Mouse (Mus musculus) gastrocnemius, postnatal 25 days (tissue): Measurements from ENCODE around the gene Eef1akmt3. TPM values are rescaled to one million over a fixed set of nuclear protein-coding genes. Genes with fewer than 3 reads are reported as not detected.

Experiments
- DNase-seq: peaks from one replicate; pipeline ENCODE4 v3.0.0; 2022
- total RNA-seq, 2 experiments: library from RNA; stranded (reverse); gene quantifications; 1 replicate in 1 of 2; 2 replicates in 1 of 2; pipeline ENCODE4 v1.2.3; 2021

The Eef1akmt3 gene
- total RNA-seq, 2 experiments from 2014 or later = 0.15 to 0.24 TPM

DNA sequence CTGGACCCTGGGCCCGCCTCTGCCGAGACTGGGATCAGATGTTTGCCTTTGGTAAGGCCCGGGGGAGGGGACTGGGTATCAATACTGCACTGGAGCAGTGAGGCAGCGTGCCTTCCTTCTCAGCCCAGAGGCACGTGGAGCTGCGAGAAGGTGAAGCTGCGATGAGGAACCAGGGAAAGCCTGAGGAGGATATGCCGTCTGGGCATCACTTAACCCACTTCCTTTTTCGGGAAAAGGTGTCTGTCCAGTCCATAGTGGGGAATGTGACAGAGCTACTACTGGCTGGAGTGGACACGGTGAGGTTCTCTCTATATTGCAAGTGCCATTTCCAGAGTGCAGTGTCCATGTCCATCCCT lies 8.8 kb upstream of the Eef1akmt3 start:
- DNase-seq = no peak

DNA sequence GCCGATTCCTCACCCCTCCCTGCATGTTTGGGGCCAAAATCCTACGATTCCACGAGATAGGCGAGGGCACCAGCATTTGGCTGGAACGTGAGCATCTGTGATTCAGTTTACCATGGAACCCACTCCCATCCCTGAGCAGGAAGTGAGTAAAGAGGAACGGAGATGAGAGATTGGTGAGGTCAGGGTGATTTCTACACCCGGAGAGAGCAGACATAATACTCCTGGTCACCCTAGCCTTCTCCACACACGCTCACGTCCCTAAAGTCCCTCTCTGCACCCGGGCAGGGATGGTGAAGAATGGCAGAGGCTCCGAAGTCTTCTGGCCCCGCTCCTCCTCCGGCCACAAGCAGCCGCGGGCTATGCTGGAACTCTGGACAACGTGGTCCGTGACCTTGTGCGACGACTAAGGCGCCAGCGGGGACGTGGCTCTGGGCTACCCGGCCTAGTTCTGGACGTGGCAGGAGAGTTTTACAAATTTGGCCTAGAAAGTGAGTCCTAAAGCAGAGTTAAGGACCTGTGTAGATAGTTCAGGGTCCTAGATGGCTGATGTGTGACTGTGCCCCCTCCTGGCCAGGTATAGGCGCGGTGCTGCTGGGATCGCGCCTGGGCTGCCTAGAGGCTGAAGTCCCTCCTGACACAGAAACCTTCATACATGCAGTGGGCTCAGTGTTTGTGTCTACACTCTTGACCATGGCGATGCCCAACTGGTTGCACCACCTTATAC lies 8.2 kb upstream of the Eef1akmt3 start:
- DNase-seq = no peak

DNA sequence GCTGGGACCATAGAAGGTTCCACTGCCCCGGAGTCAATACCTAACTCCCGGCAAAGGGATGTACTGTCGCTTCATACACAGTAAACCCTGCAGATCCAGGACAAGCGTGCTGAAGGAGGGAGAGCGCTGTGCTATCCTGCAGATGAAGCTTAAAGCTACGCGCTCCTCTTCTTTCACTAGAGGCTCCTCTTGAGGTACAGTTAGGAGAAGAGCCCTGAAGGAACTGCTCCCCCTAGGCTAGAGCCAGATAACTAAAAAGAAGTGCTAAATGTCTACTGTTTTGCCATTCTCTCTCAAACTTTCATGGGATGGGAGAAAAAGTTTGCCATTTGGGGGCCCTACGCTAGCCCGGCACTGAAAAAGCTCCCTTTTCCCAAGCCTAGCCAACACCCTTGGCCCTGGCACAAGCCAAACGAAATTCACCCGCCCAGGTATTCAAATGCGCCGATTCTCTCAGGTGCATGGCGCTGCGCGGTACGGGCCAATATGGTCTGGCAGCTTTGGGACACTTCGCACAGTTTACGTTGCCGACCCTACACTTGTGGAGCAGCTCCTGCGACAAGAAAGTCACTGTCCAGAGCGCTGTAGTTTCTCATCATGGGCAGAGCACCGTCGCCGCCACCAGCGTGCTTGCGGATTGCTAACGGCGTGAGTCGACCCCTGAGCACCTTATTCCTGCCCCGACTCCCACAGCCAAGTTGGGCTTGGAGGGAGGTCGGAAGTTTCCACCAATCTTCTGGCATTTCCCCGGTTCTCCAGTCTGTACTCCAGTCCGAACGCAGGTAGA lies 7.5 kb upstream of the Eef1akmt3 start:
- DNase-seq = no peak

DNA sequence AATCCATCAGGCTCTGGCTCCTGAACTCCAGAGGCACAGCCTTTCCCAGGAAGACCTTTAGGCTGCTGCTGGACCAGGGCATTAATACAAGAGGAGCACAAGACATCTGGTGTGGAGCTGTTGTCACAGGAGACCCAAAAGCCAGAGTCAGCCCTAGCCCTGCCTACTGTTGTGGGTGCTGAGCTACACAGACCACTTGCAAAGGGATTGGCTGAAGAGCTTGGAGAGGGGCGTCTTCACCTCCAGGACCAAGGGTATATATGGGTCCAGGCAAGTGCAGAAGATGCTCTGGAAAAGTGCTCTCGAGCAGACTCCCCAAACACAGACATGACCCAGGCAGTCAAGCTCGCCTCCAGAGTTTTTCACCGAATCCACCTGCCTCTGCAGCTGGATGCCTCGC lies 6.6 kb upstream of the Eef1akmt3 start, which contains the start of gene Cyp27b1:
Cyp27b1 (plus strand) TSS at position 297 of the 400 bp plus-strand sequence.
- DNase-seq = no peak

DNA sequence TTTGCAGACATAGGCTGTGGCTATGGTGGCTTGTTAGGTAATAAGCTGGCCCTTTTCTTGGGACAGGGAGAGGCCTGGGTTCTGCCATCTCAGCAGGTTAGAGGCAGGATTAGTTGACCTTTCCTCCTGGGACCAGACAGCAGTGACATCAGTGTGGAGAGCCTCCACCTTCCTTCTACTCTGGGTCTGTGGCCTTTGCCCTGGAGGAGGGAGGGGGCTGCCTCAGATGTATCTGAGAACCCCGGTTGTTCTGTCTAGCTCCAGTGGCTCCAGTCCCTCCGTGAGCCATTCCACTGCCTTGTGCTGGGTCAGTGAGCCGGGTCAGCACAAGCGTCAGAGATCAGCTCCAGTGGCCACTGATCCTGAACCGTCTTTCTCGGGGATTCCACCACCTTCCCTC lies 1.9 kb upstream of the Eef1akmt3 start:
- no peak for DNase-seq

DNA sequence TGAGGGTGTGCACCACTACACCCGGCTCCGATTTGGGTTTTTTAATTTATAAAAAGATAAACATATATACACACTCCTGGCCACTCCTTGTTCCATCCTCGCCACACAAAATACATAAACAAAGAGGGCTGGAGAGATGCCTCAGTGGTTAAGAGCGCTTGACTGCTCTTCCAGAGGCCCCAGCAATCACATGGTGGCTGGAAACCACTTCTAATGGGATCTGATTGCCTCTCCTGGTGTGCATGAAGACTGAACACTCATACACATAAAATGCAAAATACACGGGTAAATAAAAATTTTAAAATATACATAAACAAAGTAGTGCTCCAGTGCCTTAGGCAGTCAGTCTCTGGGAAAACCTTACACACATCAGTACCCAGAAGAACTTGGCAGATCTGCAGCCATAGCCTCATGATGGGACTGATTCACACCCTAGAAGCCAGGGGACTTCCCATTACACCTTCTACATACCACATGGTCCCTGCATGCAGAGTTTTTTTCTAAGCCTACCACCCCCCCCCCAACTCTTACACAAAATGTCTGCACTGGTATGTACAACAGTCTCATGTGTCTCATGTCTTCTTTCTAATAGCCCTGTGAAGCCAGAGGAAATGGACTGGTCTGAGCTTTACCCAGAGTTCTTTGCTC lies 1.3 kb upstream of the Eef1akmt3 start:
- no peak for DNase-seq

DNA sequence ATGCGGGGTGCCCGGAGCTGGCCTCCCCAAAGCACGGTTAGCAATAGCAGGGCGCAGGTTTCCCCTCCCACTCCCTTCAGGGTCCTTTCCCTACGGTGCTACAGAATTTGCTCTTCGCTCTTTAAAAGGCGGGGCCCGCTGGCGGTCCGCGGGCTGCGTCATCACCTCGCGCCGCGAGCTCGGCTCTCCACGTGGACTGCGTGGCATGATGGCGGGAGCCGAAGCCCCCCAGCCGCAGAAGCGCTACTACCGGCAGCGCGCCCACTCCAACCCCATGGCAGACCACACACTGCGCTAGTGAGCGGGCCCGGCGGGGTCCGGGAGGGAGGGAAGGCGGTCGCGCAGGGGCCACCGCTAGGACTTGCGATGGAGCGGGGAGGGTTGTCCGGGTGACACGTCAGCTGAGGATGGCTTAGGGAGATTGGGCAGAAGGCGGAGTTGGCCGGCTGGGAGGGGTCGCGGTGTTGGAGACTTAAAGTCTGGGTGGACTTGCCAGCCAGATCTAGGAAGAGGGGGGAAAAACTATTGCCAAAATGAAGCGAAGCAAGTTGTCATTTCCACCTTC lies 543 bp upstream of the Eef1akmt3 start:
- peak; percentile 83 for DNase-seq

DNA sequence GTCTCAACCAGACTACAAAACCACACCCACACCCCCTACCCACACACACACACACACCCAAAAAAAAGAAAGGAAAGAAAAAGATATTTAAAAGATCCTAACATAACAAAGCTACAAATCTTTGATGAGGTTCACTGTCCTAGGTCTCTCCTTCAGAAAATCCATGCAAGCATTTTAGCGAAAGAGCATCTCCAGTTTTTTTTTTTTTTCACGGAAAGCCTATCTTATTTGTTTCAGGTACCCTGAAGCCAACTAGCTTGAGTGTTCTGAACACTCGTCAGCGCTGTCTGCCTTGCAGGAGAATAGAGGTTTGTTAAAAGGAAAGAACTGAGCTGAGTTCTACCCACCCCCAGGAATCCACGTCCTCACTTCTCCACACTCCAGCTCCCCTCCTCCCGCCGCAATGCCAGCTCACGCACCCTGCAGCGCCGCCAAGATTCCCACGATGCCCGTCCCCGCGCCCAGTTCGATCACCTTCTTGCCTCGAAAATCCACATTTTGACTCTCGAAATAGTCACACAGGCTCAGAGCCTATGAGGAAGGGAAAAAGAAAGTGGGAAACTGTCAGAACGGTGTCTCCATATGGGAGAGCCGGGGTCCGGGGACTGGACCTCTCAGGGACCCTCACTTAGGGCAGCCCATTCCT lies 621 bp downstream of the Eef1akmt3 start:
- DNase-seq = no peak

DNA sequence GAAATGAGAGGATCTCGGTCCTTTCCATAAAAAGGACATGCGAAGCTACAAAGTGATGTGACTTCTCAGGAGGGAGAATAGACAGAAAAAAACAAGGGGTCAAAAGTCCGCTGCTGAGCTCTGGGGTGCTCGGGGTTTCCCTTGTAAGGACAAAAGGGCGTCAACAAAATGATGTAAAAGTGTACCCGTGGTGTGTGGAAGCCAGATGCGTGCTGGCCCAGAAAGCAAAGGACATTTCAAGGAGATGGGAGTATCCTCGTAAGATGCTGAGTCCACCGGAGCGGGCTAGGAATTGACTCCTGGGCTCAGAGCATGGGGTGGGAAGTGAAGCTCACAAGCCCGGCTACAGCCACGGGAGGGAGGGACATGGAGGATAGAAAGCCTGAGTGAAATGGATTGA lies 3.7 kb downstream of the Eef1akmt3 start:
- no peak for DNase-seq

DNA sequence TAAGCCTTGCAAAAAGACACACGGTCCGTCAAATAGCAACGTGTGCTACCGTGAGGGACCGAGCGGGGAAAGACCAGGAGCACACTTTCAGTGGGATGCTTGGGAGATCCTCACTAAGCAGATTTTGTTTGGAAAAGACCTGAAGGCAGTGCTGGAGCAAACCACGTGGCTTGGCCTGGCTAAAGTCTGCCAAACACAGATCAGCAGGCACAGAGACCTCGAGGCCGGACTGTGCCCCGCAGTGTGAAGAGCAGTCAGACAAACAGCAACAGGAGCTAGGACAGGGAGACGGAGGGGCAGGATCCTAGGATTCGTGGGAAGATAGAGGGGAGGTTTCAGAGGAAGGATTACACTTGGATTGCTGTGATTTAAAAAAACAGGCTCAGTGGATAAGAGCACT lies 5.0 kb downstream of the Eef1akmt3 start:
- no peak for DNase-seq

DNA sequence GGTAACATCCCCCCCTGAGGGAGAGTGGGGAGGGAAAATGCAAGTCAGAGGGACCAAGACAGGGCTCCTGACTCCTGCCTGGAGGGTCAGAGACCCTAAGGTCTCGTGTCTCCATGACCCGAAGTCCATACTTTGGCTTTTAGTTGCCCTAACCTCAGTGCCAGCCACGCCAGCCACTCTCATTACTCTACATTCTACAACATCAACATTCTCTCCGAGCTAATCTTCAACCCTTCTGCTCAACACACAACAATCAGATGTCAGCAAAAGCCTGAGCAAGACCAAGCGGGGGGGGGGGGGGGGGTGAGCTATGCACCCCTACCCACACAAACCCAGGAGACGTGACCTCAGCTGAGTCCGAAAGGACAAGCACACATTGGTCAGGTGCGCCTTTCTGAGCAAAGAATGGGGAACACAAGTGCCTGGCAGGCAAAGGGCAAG lies 8.0 kb downstream of the Eef1akmt3 start:
- DNase-seq = no peak

DNA sequence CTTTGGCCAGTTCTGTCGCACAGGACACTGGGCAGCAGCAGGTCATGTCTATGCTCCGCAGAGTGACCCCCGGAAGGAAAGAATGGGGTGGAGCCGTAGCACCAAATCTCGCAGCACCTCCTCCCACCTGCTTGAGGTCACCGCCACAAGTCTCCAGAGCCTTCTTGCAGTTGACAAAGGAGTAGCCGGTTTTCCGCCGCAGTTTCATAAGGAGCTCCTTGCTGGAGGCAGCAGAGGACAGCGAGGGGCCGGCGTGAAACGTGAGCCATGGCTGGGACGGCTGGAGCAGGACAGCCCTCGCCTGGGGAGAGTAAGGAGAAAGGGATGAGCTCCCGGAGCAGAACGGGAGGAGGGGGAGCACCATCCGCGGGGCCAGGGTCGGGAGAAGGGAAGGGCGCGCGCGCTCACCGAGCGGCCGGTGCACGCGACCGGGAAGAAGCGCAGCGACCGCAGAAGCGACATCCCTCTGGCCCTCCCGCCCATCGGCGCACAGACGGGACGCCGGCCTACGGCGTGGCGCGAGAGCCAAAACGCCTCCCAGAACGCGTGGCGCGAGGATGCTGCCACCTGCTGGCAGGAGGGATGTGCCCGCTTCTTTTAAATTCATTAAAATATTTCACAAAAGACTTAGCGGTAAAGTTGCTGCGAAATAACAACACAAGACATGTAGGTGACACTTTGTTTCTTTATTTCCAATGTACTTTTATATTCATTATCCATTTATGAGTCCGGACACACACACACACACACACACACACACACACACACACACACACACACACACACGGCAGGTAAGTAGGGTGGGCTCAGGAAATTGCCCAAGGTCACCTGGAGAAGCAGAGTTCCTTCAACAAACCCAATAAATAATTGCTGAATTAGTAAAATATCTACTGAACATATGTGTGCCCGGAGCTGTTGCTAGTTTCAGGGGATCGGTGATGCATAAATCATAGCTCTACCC lies 10.7 kb downstream of the Eef1akmt3 start, which contains the start of gene Tsfm:
Tsfm (minus strand) TSS at position 505 of the 961 bp plus-strand sequence.
- peak; percentile 86 for DNase-seq

DNA sequence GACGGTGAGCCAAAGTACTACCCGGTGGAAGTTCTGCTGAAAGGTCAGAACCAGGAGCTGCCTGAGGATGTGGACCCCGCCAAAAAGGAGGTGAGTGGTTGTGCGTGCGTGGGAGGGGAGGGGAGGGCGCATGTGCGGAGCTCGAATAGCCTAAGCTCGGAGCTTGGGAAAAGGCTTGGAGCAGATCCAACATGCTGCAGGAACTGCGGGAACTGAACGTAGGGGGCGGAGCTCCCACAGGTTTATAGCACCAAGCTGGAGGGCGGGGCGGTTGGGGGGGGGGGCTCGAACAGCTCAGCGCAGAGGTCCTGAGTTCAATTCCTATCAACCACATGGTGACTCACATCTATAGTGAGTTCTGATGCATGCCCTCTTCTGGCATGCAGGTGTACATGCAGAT lies 22.9 kb downstream of the Eef1akmt3 start:
- DNase-seq = no peak

DNA sequence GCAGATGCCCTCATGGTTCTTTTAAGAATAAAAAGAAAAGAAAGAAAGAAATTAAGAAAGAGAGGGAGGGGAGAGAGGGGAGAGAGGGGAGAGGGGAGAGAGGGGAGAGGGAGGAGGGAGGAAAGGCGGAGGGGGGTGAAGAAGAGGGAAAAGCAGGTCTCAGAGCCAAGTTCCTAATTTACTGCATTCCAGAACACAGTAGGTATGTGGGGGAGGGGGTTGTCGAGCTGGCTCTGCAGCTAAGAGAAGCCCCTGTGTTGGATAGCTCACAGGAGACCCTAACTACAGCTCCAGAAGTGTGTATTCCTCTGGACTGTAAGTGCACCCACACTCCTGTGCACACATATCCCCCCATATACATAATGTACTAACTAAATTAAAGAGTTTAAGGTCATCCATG lies 24.2 kb downstream of the Eef1akmt3 start:
- DNase-seq = no peak

DNA sequence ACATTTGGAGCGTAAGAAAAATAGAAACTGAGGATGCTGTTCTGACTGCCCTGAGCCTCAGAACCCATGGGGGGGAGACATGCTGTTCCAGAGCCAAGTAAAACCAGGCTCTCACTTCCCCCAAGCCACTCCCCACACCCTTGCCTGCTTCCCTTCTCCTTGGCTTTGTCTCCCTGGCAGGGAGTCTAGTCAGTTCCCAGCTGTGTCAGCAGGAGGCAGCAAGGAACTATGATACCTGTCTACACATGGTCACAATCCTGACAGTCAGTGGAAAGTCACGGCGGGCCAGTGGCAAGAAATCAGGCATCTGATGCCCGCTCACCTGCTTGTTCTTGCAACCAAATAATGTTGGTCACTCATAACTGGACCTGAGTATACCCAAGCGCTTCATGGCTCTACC lies 24.8 kb downstream of the Eef1akmt3 start:
- no peak for DNase-seq

DNA sequence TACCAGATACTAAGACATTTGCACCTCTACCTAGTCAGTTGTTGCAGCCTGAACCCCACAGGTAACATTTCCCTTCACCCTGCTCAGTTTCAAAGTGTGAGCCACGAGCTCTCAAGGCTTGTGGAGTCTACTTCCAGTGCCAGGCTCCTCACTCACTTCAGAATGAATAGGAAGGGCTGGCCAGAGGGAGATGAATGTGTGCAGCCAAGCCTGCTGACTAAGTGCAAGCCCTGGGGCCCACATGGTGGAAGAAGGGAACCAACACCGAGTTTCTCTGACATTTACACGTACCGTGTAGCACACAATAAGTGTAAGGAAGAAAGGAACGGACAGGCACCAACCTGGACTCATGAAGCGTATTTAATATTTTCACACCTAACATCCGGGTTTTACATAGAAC lies 37.5 kb downstream of the Eef1akmt3 start:
- no peak for DNase-seq

DNA sequence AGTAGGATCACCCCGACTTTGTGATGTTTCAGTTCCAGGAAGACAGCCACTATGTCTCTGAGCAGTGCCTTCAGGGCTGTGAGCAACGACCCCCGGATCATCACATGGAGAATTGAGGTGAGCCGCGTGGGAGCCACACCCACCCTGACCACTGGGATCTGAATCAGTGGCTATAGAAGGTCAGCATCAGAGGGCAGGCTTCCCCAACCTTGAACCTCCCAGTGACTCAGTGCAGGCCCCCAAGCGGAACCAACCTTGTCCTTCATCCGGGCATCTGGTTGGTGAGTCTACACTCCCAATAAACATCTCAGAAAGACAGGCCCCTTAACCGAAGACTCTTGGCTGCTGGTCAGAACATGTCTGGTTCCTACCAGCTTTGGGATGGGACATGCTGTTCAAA lies 38.0 kb downstream of the Eef1akmt3 start:
- no peak for DNase-seq

DNA sequence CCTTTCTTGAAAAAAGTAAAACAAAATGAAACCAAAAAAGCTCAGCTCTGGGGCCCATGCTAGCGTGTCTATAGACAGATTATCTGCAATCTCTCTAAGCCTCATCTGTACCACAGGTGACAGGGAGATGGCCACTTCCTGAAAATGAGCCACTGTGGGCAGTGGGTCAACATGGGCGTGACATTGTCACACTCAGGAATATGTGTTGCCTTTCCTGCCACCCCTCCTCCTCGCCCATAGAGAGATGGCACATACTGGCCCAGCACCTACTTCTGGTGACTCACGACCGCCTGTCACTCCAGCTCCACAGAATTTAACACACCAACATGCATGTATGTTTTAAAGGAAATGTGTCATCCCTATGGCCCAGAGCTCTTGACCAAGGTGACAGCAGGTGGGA lies 38.5 kb downstream of the Eef1akmt3 start:
- no peak for DNase-seq

DNA sequence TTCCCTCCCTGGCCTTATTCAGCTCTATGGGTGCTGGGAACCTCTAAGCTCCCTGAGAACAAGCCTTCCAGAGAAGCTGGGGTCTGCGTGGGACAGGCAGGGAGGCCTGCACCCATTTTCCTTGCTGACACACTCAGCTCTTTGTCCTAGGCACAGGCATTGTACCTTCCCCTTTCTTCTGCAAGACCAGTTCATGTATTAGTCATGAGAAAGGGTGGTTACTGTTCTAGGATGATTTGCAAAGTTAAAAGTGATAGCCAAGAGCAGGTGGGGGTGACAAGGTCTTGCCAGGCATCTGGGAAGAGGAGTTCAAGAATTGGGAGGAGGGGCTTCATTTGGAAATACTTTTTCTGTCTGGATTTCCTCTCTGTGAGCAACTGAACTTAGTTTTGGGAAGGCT lies 39.3 kb downstream of the Eef1akmt3 start:
- DNase-seq = no peak

DNA sequence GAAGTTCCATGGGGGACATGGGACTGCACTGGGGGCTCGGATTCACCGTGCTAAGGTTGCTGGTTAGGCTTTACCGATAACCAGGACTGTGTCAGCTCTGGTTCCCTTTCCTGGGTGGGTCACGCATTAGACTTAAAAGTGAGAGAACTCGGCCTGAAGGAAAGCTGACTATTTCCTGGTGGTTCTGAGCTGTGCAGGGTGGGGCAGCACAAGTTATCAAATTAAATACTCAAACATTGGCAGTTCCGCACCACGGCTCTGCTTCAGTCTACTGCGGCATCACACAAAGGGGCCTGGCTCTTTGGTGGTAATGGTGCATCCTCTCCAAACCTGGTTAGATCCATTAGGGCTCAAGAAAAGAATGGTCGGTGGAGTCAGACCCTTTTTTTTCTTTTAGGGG lies 40.0 kb downstream of the Eef1akmt3 start:
- no peak for DNase-seq

DNA sequence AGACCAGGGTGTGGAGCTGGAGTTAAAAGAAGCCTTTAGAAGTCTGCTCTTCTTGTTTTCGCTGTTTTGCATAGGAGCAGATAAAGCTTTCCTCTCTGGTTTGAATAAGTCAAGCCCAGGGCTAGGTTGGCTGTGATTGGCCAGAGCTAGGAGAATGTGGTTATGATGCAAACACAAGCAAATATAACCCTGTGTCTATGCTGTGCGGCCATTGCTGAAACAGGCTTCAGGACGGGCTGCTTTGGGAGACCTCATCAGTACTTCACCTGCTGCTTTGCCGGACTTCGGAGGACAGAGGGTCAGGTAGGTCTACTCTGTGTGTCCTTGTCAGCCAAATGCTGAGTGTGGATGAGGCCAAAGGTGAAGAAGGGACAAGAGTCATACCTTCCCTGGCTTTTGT lies 40.8 kb downstream of the Eef1akmt3 start, which contains the start of gene Avil:
Avil (plus strand) TSS at position 181 of the 400 bp plus-strand sequence.
- DNase-seq = no peak
